Mouse (Mus musculus): ENCODE data around the gene Castor2. TPM values are rescaled to one million over a fixed set of nuclear protein-coding genes. Genes with fewer than 3 reads are reported as not detected.

The Castor2 gene
- polyA plus RNA-seq, 1 experiment from 2014 or later = 0.73 TPM

- H3K27ac ChIP-seq (ENCODE audit: low read length) = no peak overlapping the region
- H3K4me2 ChIP-seq (ENCODE audit: low read depth, low read length) = no peak overlapping the region
- H3K4me3 ChIP-seq (ENCODE audit: low read depth, low read length) = no peak overlapping the region
- 69% methylated on average over 6 of the region's 6 CpGs for WGBS (ENCODE audit: insufficient replicate concordance)
- H3K9me3 ChIP-seq (replicated peaks; ENCODE audit: control insufficient read depth, low read length) = no peaks in the 10 kb centered on the region
- no peak for ATAC-seq (ENCODE audit: low read depth)
- H3K27me3 ChIP-seq (ENCODE audit: control insufficient read depth, insufficient read depth, low read depth, low read length) = no peaks in the 10 kb centered on the region
- no peaks in the 10 kb centered on the region for H3K36me3 ChIP-seq (ENCODE audit: control insufficient read depth, insufficient read depth)
- H3K4me1 ChIP-seq (ENCODE audit: control insufficient read depth, low read depth, low read length) = no peaks in the 10 kb centered on the region
- no peak overlapping the region for H3K9ac ChIP-seq (ENCODE audit: low read depth, low read length)
These were observed 39.9 kb downstream of the Castor2 start for GRCm38 (mm10) chr5:134139429-134139828.

GRCm38 (mm10) chr5:134141236-134141635 is 41.7 kb downstream of the Castor2 start:
- Histone ChIP-seq H3K4me3 (ENCODE audit: low read depth, low read length) (no peak overlapping the region), H3K4me2 (ENCODE audit: low read depth, low read length) (no peak overlapping the region), H3K9me3 (replicated peaks; ENCODE audit: control insufficient read depth, low read length) (no peaks in the 10 kb centered on the region), H3K9ac (ENCODE audit: low read depth, low read length) (no peak overlapping the region), H3K27me3 (ENCODE audit: control insufficient read depth, insufficient read depth, low read depth, low read length) (no peaks in the 10 kb centered on the region), H3K4me1 (ENCODE audit: control insufficient read depth, low read depth, low read length) (no peaks in the 10 kb centered on the region), H3K27ac (ENCODE audit: low read length) (no peak overlapping the region), H3K36me3 (ENCODE audit: control insufficient read depth, insufficient read depth) (no peaks in the 10 kb centered on the region)
- WGBS (ENCODE audit: insufficient replicate concordance) = 71% methylated on average over 7 of the region's 7 CpGs
- ATAC-seq (ENCODE audit: low read depth) = no peak

- no peak overlapping the region for H3K27ac ChIP-seq (ENCODE audit: low read length)
- no peak overlapping the region for H3K9ac ChIP-seq (ENCODE audit: low read depth, low read length)
- ATAC-seq (ENCODE audit: low read depth) = no peak
- no peak overlapping the region for H3K4me2 ChIP-seq (ENCODE audit: low read depth, low read length)
- 45% methylated on average over 11 of the region's 11 CpGs for WGBS (ENCODE audit: insufficient replicate concordance)
- no peaks in the 10 kb centered on the region for H3K27me3 ChIP-seq (ENCODE audit: control insufficient read depth, insufficient read depth, low read depth, low read length)
- H3K4me1 ChIP-seq (ENCODE audit: control insufficient read depth, low read depth, low read length) = no peaks in the 10 kb centered on the region
- H3K9me3 ChIP-seq (replicated peaks; ENCODE audit: control insufficient read depth, low read length) = no peaks in the 10 kb centered on the region
- H3K4me3 ChIP-seq (ENCODE audit: low read depth, low read length) = no peak overlapping the region
- H3K36me3 ChIP-seq (ENCODE audit: control insufficient read depth, insufficient read depth) = no peaks in the 10 kb centered on the region
These were observed 42.9 kb downstream of the Castor2 start for GRCm38 (mm10) chr5:134142381-134142780.

GRCm38 (mm10) chr5:134144986-134145385 is 45.5 kb downstream of the Castor2 start:
- no peak for ATAC-seq (ENCODE audit: low read depth)
- no peak overlapping the region for H3K4me2 ChIP-seq (ENCODE audit: low read depth, low read length)
- H3K9ac ChIP-seq (ENCODE audit: low read depth, low read length) = no peak overlapping the region
- no peaks in the 10 kb centered on the region for H3K27me3 ChIP-seq (ENCODE audit: control insufficient read depth, insufficient read depth, low read depth, low read length)
- peaks cover 5% of the 10 kb centered on the region; the same call in 1 of the 2 replicates for H3K36me3 ChIP-seq (ENCODE audit: control insufficient read depth, insufficient read depth)
- H3K4me3 ChIP-seq (ENCODE audit: low read depth, low read length) = no peak overlapping the region
- 77% methylated on average over 8 of the region's 8 CpGs for WGBS (ENCODE audit: insufficient replicate concordance)
- H3K4me1 ChIP-seq (ENCODE audit: control insufficient read depth, low read depth, low read length) = no peaks in the 10 kb centered on the region
- no peak overlapping the region for H3K27ac ChIP-seq (ENCODE audit: low read length)
- no peaks in the 10 kb centered on the region for H3K9me3 ChIP-seq (replicated peaks; ENCODE audit: control insufficient read depth, low read length)

GRCm38 (mm10) chr5:134147194-134147753 is 47.8 kb downstream of the Castor2 start:
- H3K9me3 ChIP-seq (replicated peaks; ENCODE audit: control insufficient read depth, low read length) = no peaks in the 10 kb centered on the region
- no peaks in the 10 kb centered on the region for H3K27me3 ChIP-seq (ENCODE audit: control insufficient read depth, insufficient read depth, low read depth, low read length)
- 80% methylated on average over 10 of the region's 10 CpGs for WGBS (ENCODE audit: insufficient replicate concordance)
- no peak overlapping the region for H3K9ac ChIP-seq (ENCODE audit: low read depth, low read length)
- H3K4me2 ChIP-seq (ENCODE audit: low read depth, low read length) = no peak overlapping the region
- H3K4me1 ChIP-seq (ENCODE audit: control insufficient read depth, low read depth, low read length) = no peaks in the 10 kb centered on the region
- peaks cover 5% of the 10 kb centered on the region; the same call in 1 of the 2 replicates for H3K36me3 ChIP-seq (ENCODE audit: control insufficient read depth, insufficient read depth)
- H3K4me3 ChIP-seq (ENCODE audit: low read depth, low read length) = no peak overlapping the region
- ATAC-seq (ENCODE audit: low read depth) = no peak
- H3K27ac ChIP-seq (ENCODE audit: low read length) = no peak overlapping the region

- H3K4me3 ChIP-seq (ENCODE audit: low read depth, low read length) = no peak overlapping the region
- 81% methylated on average over 4 of the region's 4 CpGs for WGBS (ENCODE audit: insufficient replicate concordance)
- H3K27ac ChIP-seq (ENCODE audit: low read length) = no peak overlapping the region
- no peaks in the 10 kb centered on the region for H3K4me1 ChIP-seq (ENCODE audit: control insufficient read depth, low read depth, low read length)
- H3K4me2 ChIP-seq (ENCODE audit: low read depth, low read length) = no peak overlapping the region
- H3K9me3 ChIP-seq (replicated peaks; ENCODE audit: control insufficient read depth, low read length) = no peaks in the 10 kb centered on the region
- ATAC-seq (ENCODE audit: low read depth) = no peak
- H3K9ac ChIP-seq (ENCODE audit: low read depth, low read length) = no peak overlapping the region
- no peaks in the 10 kb centered on the region for H3K27me3 ChIP-seq (ENCODE audit: control insufficient read depth, insufficient read depth, low read depth, low read length)
- peaks cover 5% of the 10 kb centered on the region; the same call in 1 of the 2 replicates for H3K36me3 ChIP-seq (ENCODE audit: control insufficient read depth, insufficient read depth)
These were observed 48.6 kb downstream of the Castor2 start for GRCm38 (mm10) chr5:134148153-134148552.

- H3K4me3 ChIP-seq (ENCODE audit: low read depth, low read length) = no peak overlapping the region
- no peak overlapping the region for H3K9ac ChIP-seq (ENCODE audit: low read depth, low read length)
- H3K4me2 ChIP-seq (ENCODE audit: low read depth, low read length) = no peak overlapping the region
- no peaks in the 10 kb centered on the region for H3K4me1 ChIP-seq (ENCODE audit: control insufficient read depth, low read depth, low read length)
- WGBS (ENCODE audit: insufficient replicate concordance) = 72% methylated on average over 11 of the region's 11 CpGs
- no peaks in the 10 kb centered on the region for H3K27me3 ChIP-seq (ENCODE audit: control insufficient read depth, insufficient read depth, low read depth, low read length)
- H3K9me3 ChIP-seq (replicated peaks; ENCODE audit: control insufficient read depth, low read length) = no peaks in the 10 kb centered on the region
- ATAC-seq (ENCODE audit: low read depth) = no peak
- no peak overlapping the region for H3K27ac ChIP-seq (ENCODE audit: low read length)
- H3K36me3 ChIP-seq (ENCODE audit: control insufficient read depth, insufficient read depth) = peaks cover 10% of the 10 kb centered on the region
These were observed 52.4 kb downstream of the Castor2 start for GRCm38 (mm10) chr5:134151895-134152294.

GRCm38 (mm10) chr5:134155916-134156466 is 56.5 kb downstream of the Castor2 start:
- H3K9ac ChIP-seq (ENCODE audit: low read depth, low read length) = no peak overlapping the region
- peaks cover 5% of the 10 kb centered on the region; the same call in 1 of the 2 replicates for H3K36me3 ChIP-seq (ENCODE audit: control insufficient read depth, insufficient read depth)
- no peak overlapping the region for H3K27ac ChIP-seq (ENCODE audit: low read length)
- WGBS (ENCODE audit: insufficient replicate concordance) = 69% methylated on average over 7 of the region's 7 CpGs
- H3K4me3 ChIP-seq (ENCODE audit: low read depth, low read length) = no peak overlapping the region
- H3K4me2 ChIP-seq (ENCODE audit: low read depth, low read length) = no peak overlapping the region
- no peaks in the 10 kb centered on the region for H3K4me1 ChIP-seq (ENCODE audit: control insufficient read depth, low read depth, low read length)
- ATAC-seq (ENCODE audit: low read depth) = no peak
- no peaks in the 10 kb centered on the region for H3K27me3 ChIP-seq (ENCODE audit: control insufficient read depth, insufficient read depth, low read depth, low read length)
- H3K9me3 ChIP-seq (replicated peaks; ENCODE audit: control insufficient read depth, low read length) = no peaks in the 10 kb centered on the region

- Histone ChIP-seq H3K4me1 (ENCODE audit: control insufficient read depth, low read depth, low read length) (no peaks in the 10 kb centered on the region), H3K4me2 (ENCODE audit: low read depth, low read length) (no peak overlapping the region), H3K27ac (ENCODE audit: low read length) (no peak overlapping the region), H3K4me3 (ENCODE audit: low read depth, low read length) (no peak overlapping the region), H3K27me3 (ENCODE audit: control insufficient read depth, insufficient read depth, low read depth, low read length) (no peaks in the 10 kb centered on the region), H3K36me3 (ENCODE audit: control insufficient read depth, insufficient read depth) (peaks cover 4% of the 10 kb centered on the region; the same call in 1 of the 2 replicates), H3K9ac (ENCODE audit: low read depth, low read length) (no peak overlapping the region), H3K9me3 (replicated peaks; ENCODE audit: control insufficient read depth, low read length) (no peaks in the 10 kb centered on the region)
- 65% methylated on average over 5 of the region's 5 CpGs for WGBS (ENCODE audit: insufficient replicate concordance)
- no peak for ATAC-seq (ENCODE audit: low read depth)
These were observed 65.2 kb downstream of the Castor2 start for GRCm38 (mm10) chr5:134164688-134165087.

Measured in liver, embryonic 16.5 days (tissue).